Mouse (Mus musculus): ENCODE results near the gene Etv6. TPM values are rescaled to one million over a fixed set of nuclear protein-coding genes. Genes with fewer than 3 reads are reported as not detected.
A peak's percentile ranks its signal among the peaks of the same experiment; 100 is the strongest.

Gene Etv6
- polyA plus RNA-seq, 1 experiment = 13.5 TPM

GRCm38 (mm10) chr6:134246109-134246508, 210.6 kb downstream of the Etv6 start:
- DNase-seq (ENCODE audit: low read depth) = no peak

GRCm38 (mm10) chr6:134247324-134247723, 211.8 kb downstream of the Etv6 start:
- TF ChIP-seq CTCF (IDR thresholded peaks at IDR 0.05; ENCODE audit: borderline replicate concordance, extremely low read depth, insufficient read depth, insufficient read length) (no peak), POLR2A (IDR thresholded peaks at IDR 0.05; ENCODE audit: borderline replicate concordance, extremely low read depth, insufficient read depth, insufficient read length, poor library complexity, severe bottlenecking) (no peak)
- DNase-seq (ENCODE audit: low read depth) = no peak

More at GRCm38 (mm10) chr6:134246109-134246508, 210.6 kb downstream of the Etv6 start:
- TF ChIP-seq CTCF (IDR thresholded peaks at IDR 0.05; ENCODE audit: borderline replicate concordance, extremely low read depth, insufficient read depth, insufficient read length) (no peak), POLR2A (IDR thresholded peaks at IDR 0.05; ENCODE audit: borderline replicate concordance, extremely low read depth, insufficient read depth, insufficient read length, poor library complexity, severe bottlenecking) (no peak)

- TF ChIP-seq CTCF (IDR thresholded peaks at IDR 0.05; ENCODE audit: borderline replicate concordance, extremely low read depth, insufficient read depth, insufficient read length) (no peak), POLR2A (IDR thresholded peaks at IDR 0.05; ENCODE audit: borderline replicate concordance, extremely low read depth, insufficient read depth, insufficient read length, poor library complexity, severe bottlenecking) (no peak)
These were observed 213.2 kb downstream of the Etv6 start for GRCm38 (mm10) chr6:134248720-134249119.

GRCm38 (mm10) chr6:134250764-134251163, 215.3 kb downstream of the Etv6 start:
- DNase-seq (ENCODE audit: low read depth) = no peak
- TF ChIP-seq POLR2A (IDR thresholded peaks at IDR 0.05; ENCODE audit: borderline replicate concordance, extremely low read depth, insufficient read depth, insufficient read length, poor library complexity, severe bottlenecking) (no peak), CTCF (IDR thresholded peaks at IDR 0.05; ENCODE audit: borderline replicate concordance, extremely low read depth, insufficient read depth, insufficient read length) (no peak)

More at GRCm38 (mm10) chr6:134248720-134249119, 213.2 kb downstream of the Etv6 start:
- peak; percentile 57 for DNase-seq (ENCODE audit: low read depth)

- no peak for DNase-seq (ENCODE audit: low read depth)
- TF ChIP-seq POLR2A (IDR thresholded peaks at IDR 0.05; ENCODE audit: borderline replicate concordance, extremely low read depth, insufficient read depth, insufficient read length, poor library complexity, severe bottlenecking) = no peak
- TF ChIP-seq CTCF (IDR thresholded peaks at IDR 0.05; ENCODE audit: borderline replicate concordance, extremely low read depth, insufficient read depth, insufficient read length) = no peak
These were observed 215.9 kb downstream of the Etv6 start for GRCm38 (mm10) chr6:134251364-134251763.

GRCm38 (mm10) chr6:134252081-134252755, 216.7 kb downstream of the Etv6 start:
- DNase-seq (ENCODE audit: low read depth) = no peak
- no peak for TF ChIP-seq POLR2A (IDR thresholded peaks at IDR 0.05; ENCODE audit: borderline replicate concordance, extremely low read depth, insufficient read depth, insufficient read length, poor library complexity, severe bottlenecking)
- TF ChIP-seq CTCF (IDR thresholded peaks at IDR 0.05; ENCODE audit: borderline replicate concordance, extremely low read depth, insufficient read depth, insufficient read length) = no peak

- TF ChIP-seq POLR2A (IDR thresholded peaks at IDR 0.05; ENCODE audit: borderline replicate concordance, extremely low read depth, insufficient read depth, insufficient read length, poor library complexity, severe bottlenecking) = no peak
- no peak for TF ChIP-seq CTCF (IDR thresholded peaks at IDR 0.05; ENCODE audit: borderline replicate concordance, extremely low read depth, insufficient read depth, insufficient read length)
- no peak for DNase-seq (ENCODE audit: low read depth)
These were observed 220.9 kb downstream of the Etv6 start for GRCm38 (mm10) chr6:134256369-134256768.

GRCm38 (mm10) chr6:134259913-134260312, 224.4 kb downstream of the Etv6 start:
- no peak for DNase-seq (ENCODE audit: low read depth)
- TF ChIP-seq POLR2A (IDR thresholded peaks at IDR 0.05; ENCODE audit: borderline replicate concordance, extremely low read depth, insufficient read depth, insufficient read length, poor library complexity, severe bottlenecking) (no peak), CTCF (IDR thresholded peaks at IDR 0.05; ENCODE audit: borderline replicate concordance, extremely low read depth, insufficient read depth, insufficient read length) (no peak)

- DNase-seq (ENCODE audit: low read depth) = no peak
- TF ChIP-seq POLR2A (IDR thresholded peaks at IDR 0.05; ENCODE audit: borderline replicate concordance, extremely low read depth, insufficient read depth, insufficient read length, poor library complexity, severe bottlenecking) (no peak), CTCF (IDR thresholded peaks at IDR 0.05; ENCODE audit: borderline replicate concordance, extremely low read depth, insufficient read depth, insufficient read length) (no peak)
These were observed 226.4 kb downstream of the Etv6 start for GRCm38 (mm10) chr6:134261904-134262303.

- DNase-seq (ENCODE audit: low read depth) = no peak
- TF ChIP-seq CTCF (IDR thresholded peaks at IDR 0.05; ENCODE audit: borderline replicate concordance, extremely low read depth, insufficient read depth, insufficient read length) = no peak
- no peak for TF ChIP-seq POLR2A (IDR thresholded peaks at IDR 0.05; ENCODE audit: borderline replicate concordance, extremely low read depth, insufficient read depth, insufficient read length, poor library complexity, severe bottlenecking)
These were observed 226.9 kb downstream of the Etv6 start for GRCm38 (mm10) chr6:134262383-134262782.

GRCm38 (mm10) chr6:134262911-134263607, 227.6 kb downstream of the Etv6 start:
- TF ChIP-seq POLR2A (IDR thresholded peaks at IDR 0.05; ENCODE audit: borderline replicate concordance, extremely low read depth, insufficient read depth, insufficient read length, poor library complexity, severe bottlenecking) (no peak), CTCF (IDR thresholded peaks at IDR 0.05; ENCODE audit: borderline replicate concordance, extremely low read depth, insufficient read depth, insufficient read length) (no peak)
- DNase-seq (ENCODE audit: low read depth) = no peak
